Mouse (Mus musculus): ENCODE results near the gene Zfp874b. TPM values are rescaled to one million over a fixed set of nuclear protein-coding genes. Genes with fewer than 3 reads are reported as not detected.

Zfp874b gene
- total RNA-seq, 1 experiment from 2014 or later: 14.7 TPM

Other genes with a start within 250 kb of the Zfp874b start
- 3.7 and 3.8 TPM in 2 replicates for gene Zfp458, start 205.8 kb downstream of the Zfp874b start, total RNA-seq (2021)
- gene Zfp457, start 177.8 kb downstream of the Zfp874b start, total RNA-seq (2021): 3.7 and 3.8 TPM in 2 replicates
- 4.4 and 5.3 TPM in 2 replicates for gene Zfp595, start 151.7 kb downstream of the Zfp874b start, total RNA-seq (2021)
- 1.1 and 3.3 TPM in 2 replicates for gene Gm28044, start 123.7 kb downstream of the Zfp874b start, total RNA-seq (2021)
- 2.7 and 4.0 TPM in 2 replicates for gene Zfp953, start 123.7 kb downstream of the Zfp874b start, total RNA-seq (2021)
- gene Gm28041, start 108.5 kb downstream of the Zfp874b start, total RNA-seq (2021): 1.2 TPM in 1 of 2 replicates, not detected in the other
- 1.4 and 3.5 TPM in 2 replicates for gene Zfp456, start 108.4 kb downstream of the Zfp874b start, total RNA-seq (2021)
- 3.5 and 5.0 TPM in 2 replicates for gene Zfp429, start 84.4 kb downstream of the Zfp874b start, total RNA-seq (2021)
- gene Zfp459, start 62.8 kb downstream of the Zfp874b start, total RNA-seq (2021): 0.71 TPM in 1 of 2 replicates, not detected in the other
- gene Zfp874a, start 32.6 kb downstream of the Zfp874b start, total RNA-seq (2021): 13.5 and 14.5 TPM in 2 replicates
- 5.6 and 6.7 TPM in 2 replicates for gene Zfp58, start 16.3 kb upstream of the Zfp874b start, total RNA-seq (2021)
- 0.33 TPM in 1 of 2 replicates, not detected in the other for gene Gm26965, start 41.9 kb upstream of the Zfp874b start, total RNA-seq (2021)
- gene Zfp87, start 41.9 kb upstream of the Zfp874b start, total RNA-seq (2021): 15.6 and 23.4 TPM in 2 replicates
- gene Zfp748, start 69.6 kb upstream of the Zfp874b start, total RNA-seq (2021): 7.6 and 7.8 TPM in 2 replicates
- 6.3 and 6.6 TPM in 2 replicates for gene Zfp729b, start 125.4 kb upstream of the Zfp874b start, total RNA-seq (2021)
- gene Gm49345, start 153.5 kb upstream of the Zfp874b start, total RNA-seq (2021): 1.3 and 2.3 TPM in 2 replicates
- gene Zfp729a, start 153.5 kb upstream of the Zfp874b start, total RNA-seq (2021): 6.0 and 6.9 TPM in 2 replicates
- 8.4 and 11.7 TPM in 2 replicates for gene Zfp738, start 202.8 kb upstream of the Zfp874b start, total RNA-seq (2021)
- gene Zfp65, start 244.9 kb upstream of the Zfp874b start, total RNA-seq (2021): 8.1 and 14.6 TPM in 2 replicates

All from adrenal gland, postnatal 14 days (tissue).